Mouse (Mus musculus) gastrocnemius, postnatal 14 days (tissue): ENCODE data around the gene Dgki. TPM values are rescaled to one million over a fixed set of nuclear protein-coding genes. Genes with fewer than 3 reads are reported as not detected.

Source experiments
- DNase-seq: peaks from one replicate; pipeline ENCODE4 v3.0.0; 2021; ENCODE audit warnings: mixed read lengths
- intact Hi-C: fragments of 180-260 bp; cut with DNase I; formaldehyde crosslinking; loops from one replicate; pipeline ENCODE4 v1.15.1; 2025; ENCODE audit warnings: low total_unique reads
- total RNA-seq, 2 experiments: library from RNA; stranded (reverse); gene quantifications; 2 replicates each; pipeline ENCODE4 v1.2.3; 2021

Gene Dgki
- total RNA-seq, 2 experiments from 2014 or later, result 0.41 to 0.55 TPM

- DNase-seq, result no peak
- intact Hi-C loops, result no loop called here
These were observed 319.5 kb downstream of the Dgki start for GRCm38 (mm10) chr6:36980475-36980874.

DNA sequence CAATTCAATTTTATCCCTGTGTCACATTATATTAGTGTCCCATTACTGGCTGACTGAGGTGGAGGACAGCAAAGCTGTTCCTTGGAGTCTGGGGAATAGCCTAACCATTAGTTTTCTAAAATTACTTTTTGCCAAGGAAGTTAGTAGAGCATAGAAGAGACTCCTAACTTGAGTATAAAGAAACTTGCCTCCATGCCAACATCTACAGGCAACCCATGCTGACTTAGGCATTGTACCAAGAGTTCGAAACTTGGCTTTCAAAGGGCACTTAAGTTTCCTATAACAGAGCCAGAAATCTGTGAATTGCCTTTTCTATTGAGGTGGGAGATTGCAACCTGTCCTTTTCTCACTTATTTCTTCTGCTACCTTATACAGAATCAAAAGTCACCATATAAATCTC is 321.8 kb downstream of the Dgki start:
- intact Hi-C loops, result no loop called here
- no peak for DNase-seq

GRCm38 (mm10) chr6:36973096-36973495 is 326.9 kb downstream of the Dgki start:
- intact Hi-C loops, result no loop called here
- DNase-seq, result no peak

- DNase-seq, result no peak
- intact Hi-C loops, result no loop called here
These were observed 327.5 kb downstream of the Dgki start for GRCm38 (mm10) chr6:36972494-36972893.

DNA sequence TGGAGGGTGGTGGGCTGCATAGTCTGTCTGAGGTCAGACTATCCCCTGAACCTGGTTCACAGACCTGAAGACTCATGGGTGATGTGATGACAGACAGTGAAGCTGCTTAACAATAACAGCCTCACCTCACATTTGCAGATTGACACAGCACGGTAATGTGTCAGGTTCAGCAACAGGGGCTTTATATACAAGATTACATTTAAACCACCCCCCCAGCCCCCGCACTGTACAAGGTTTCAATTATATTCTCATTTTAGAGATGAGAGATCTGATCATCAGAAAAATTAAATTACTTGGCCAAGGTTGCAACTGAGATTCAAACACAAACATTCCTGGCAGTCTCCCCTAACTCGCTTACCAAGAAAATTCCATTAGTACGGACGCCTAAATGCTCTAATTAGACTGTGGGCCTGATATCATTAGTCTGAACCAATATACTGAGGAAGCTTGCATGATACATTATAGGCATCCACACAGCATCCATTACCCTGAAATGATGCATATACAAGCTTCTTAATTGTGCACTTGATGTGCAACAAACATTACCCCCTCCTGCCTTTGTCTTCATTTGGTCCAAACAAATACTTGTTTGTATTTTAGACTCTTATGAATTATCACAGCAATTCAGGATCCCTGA is 330.6 kb downstream of the Dgki start:
- DNase-seq, result no peak
- intact Hi-C loops, result no loop called here

GRCm38 (mm10) chr6:36960658-36961057 is 339.3 kb downstream of the Dgki start:
- DNase-seq, result no peak
- intact Hi-C loops, result no loop called here

DNA sequence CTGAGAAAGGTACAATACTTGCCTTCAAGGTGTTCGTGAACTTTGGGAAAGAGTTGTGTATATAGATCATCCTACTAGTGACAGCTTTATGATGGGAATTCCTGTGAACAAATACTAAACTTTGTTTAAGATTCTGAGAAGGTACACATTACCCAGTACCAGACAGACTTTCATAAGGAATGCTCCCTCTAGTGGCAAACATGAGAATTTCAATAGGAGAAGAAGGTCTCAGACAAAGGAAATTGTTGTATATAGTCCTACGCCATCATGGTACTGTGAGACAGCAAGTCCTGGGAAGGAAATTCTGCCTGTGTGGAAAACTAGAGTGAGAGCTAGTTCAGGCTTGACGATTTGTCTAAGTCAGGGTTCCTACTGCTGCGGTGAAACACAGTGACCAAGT is 344.7 kb downstream of the Dgki start:
- DNase-seq, result no peak
- intact Hi-C loops, result no loop called here

DNA sequence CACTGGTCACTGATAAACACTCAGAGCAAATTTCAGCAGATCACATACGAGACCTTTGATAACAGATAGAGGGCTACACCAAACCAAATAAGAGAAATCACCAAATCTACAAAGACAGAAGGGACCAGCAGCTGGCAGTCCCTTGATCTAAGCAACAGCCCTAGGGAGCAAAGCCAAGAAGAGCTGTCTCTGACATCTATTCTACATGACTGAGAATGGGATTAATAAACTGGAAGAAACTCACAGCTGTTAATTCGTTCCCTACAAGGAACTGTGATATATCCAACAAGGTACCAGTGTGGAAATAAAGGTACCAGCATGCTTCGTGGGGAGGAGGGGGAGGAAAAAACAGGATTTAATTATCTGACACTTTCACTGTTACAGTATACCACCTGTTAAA is 349.3 kb downstream of the Dgki start:
- no peak for DNase-seq
- intact Hi-C loops, result no loop called here

- DNase-seq, result no peak
- intact Hi-C loops, result no loop called here
These were observed 352.1 kb downstream of the Dgki start for GRCm38 (mm10) chr6:36947861-36948260.

- intact Hi-C loops, result no loop called here
- no peak for DNase-seq
These were observed 362.5 kb downstream of the Dgki start for GRCm38 (mm10) chr6:36937527-36937926.

DNA sequence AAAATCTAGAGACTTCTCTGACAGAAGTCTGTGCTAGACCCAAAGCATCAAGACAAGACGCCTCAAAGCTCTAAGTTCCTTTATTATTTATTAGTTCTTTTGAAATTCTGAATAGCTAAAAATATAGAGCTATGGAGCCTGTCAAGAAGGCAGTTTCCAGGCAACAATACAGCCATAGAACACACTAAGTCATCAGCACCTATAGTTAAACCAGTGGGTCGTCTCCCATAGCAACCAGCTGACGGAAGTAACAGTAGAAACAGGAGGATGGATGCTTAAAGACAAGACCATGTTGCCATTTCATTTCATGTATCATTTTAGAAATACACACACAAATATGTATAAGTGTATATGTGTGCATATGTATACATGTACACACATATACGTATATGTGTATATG is 363.2 kb downstream of the Dgki start:
- DNase-seq, result no peak
- intact Hi-C loops, result no loop called here

GRCm38 (mm10) chr6:36931473-36931872 is 368.5 kb downstream of the Dgki start:
- no peak for DNase-seq
- intact Hi-C loops, result no loop called here

- no peak for DNase-seq
- intact Hi-C loops, result no loop called here
These were observed 370.2 kb downstream of the Dgki start for GRCm38 (mm10) chr6:36929781-36930180.

DNA sequence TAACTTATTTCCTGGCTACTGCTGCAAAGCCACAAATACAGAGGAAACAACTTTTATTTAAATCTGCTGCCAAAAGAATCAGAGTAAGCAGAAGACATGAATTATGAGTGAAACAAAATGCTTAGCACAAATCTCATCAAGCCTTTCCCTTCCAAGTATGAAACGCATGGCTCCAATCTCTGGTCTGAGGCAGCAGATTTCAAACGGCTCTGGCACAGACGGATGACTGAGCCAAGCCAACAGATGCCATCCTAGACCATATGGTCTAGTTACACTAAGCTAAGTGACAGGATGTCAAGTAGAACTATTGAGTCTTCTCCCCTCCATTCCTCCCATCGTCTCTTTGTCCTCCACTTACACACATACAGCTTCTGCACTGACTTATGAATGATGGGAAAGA is 373.5 kb downstream of the Dgki start:
- DNase-seq, result no peak
- intact Hi-C loops, result no loop called here

GRCm38 (mm10) chr6:36922006-36922405 is 378.0 kb downstream of the Dgki start:
- DNase-seq, result no peak
- intact Hi-C loops, result no loop called here

DNA sequence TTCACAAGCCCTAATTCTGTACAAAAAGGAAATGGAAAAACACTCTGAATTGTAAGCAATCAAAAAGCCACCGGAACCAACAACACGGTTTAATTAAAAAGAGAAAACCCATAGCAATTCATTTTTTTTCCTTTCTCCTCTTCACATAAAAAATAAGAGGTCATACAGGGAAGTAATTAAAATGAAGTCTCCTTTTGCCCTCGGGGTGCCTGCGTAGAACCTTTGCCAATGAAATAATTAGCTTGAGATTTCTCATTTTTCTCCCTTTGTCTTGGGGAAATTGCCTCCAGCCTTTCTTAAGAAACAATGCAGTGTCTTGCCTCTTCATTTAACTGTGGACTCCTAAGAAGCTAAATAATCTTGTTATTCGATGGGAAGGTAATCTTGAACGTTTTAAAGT is 388.4 kb downstream of the Dgki start:
- intact Hi-C loops, result no loop called here
- no peak for DNase-seq

DNA sequence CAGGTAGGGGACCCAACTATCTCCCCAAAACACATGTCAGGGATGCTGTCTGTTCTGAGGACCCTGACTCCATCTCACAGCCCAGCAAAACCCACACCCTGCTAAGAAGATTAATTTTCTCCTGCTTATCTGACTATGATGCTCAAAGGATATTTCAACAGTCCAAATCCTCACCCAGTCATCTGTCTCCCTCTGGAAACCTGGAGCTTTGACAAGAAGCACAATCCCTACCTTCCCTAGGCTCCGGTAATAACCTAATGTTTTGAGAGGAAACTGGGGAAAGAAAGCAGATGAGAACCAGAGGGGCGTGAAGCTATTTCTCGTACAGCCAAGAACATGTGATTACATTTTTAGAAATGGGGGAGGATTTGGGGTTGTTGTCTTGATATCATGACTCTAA is 392.8 kb downstream of the Dgki start:
- intact Hi-C loops, result no loop called here
- no peak for DNase-seq

- intact Hi-C loops, result no loop called here
- DNase-seq, result no peak
These were observed 394.0 kb downstream of the Dgki start for GRCm38 (mm10) chr6:36905965-36906364.

DNA sequence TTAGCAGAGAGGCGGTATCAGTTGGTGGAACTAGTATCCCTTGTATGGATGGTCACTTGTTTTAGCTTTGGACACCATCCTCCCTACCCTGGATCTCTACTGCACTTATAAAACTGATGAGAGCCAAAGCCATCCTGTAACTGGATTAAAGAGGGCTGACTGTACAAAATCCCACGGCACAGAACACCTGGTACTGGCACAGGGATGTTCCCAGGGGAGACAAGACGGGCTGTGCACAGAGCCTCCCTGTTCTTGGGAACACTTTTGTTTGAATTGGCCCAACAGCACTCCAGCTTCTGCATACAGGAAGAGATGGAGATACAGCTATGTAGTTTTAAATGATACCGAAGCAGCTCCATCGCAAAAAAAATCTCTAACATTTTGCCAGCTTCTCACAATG is 395.1 kb downstream of the Dgki start:
- intact Hi-C loops, result no loop called here
- no peak for DNase-seq

DNA sequence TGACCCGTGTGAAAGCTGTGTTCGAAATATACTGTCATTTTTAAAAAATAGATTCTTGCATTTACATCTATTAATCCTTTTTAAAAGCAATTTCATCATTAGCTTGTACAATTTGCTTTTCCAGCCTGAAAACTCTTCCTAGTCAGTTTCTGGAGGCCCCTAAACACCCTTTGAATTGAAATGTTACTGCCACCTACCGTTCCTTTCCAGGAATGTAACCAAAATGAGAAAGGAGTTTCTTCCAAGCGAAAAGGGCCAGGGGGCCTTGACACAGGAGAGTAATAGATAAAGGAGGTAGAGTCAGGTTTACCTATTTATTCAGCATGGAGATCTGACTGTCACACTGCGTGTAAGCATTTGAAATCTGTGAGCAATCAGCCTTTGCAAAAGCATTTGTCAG is 396.2 kb downstream of the Dgki start:
- intact Hi-C loops, result no loop called here
- DNase-seq, result no peak

DNA sequence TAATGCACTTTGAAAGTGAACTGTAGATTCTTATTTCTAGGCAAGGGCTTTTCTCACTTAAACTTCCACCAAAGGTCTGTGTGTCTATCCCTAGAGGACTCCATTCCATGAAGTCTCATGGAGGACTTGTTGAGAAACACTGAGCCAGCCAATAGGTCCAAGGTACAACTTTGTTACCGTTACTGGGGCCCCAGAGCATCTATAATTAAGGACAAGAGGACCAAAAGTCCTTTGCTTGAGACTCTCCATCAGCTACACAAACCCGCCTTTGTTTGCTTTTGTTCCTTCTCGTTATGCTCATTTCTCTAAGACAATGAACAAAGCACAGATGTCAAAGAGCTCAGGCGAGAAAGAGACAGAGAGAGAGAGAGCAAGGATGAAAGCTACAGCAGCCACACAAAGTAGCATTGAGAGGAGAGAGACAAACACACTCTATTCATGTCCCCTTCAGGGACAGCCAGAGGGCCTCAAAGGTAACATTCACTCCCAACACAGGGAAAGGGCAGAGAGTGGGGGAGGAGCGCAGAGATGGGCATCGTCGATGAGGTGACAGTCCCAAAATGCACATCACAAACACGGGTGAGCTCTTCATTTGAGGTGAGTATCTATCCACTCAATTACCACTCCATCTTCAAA is 396.7 kb downstream of the Dgki start:
- no peak for DNase-seq
- intact Hi-C loops, result no loop called here

- intact Hi-C loops, result loop anchor here (2.0 kb wide), 1 partner anchor 205 kb away; no protein-coding TSS in a partner anchor
These were observed 400.1 kb downstream of the Dgki start for GRCm38 (mm10) chr6:36899872-36900271.

More at GRCm38 (mm10) chr6:36899872-36900271, 400.1 kb downstream of the Dgki start:
- no peak for DNase-seq
